Mouse (Mus musculus) inflammation-experienced regulatory T-cells, adult 6 months (primary cell): ENCODE data around the gene Flt3. TPM values are rescaled to one million over a fixed set of nuclear protein-coding genes. Genes with fewer than 3 reads are reported as not detected.

ENCODE experiments used
- ATAC-seq: one replicate; pipeline ENCODE4 v1.8.0; 2017
- polyA plus RNA-seq, 3 experiments: library from polyadenylated mRNA; unstranded; fragments of 100-300 nt; shearing (Covaris generic); gene quantifications; one replicate each; pipeline ENCODE4 v1.2.1; 2017

The Flt3 gene
- polyA plus RNA-seq, 3 experiments from 2014 or later = 0.38 TPM; not detected in 2

DNA sequence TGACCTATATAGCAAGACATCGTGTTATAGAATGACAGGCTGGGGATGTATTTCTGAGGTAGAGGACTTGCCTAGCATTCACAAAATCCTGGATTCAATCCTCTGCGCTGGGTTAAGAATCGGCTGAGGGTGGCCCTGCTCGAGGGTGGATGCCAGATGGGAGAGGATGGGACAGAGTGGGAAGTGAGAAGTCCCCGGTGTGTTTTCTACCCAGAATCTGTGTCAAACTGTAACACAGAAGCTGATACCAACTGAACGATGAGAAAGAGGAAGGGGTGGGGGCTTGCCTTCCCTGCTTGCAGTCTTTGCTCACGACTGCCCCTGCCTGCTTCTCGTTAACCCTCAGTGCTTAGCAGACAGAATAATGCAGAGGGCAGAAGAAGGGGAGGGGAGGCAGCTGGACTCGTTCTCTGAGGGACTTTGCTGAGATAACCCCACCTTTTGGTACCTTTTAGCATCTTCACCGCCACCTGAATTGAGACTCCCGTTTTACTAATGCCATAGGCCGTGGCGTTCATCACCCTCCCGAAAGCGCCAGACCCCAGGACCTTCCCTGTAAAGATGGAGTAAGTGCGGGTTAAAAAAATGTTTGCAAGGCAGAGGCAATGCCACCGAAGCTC is 46.0 kb downstream of the Flt3 start:
- ATAC-seq = no peak

DNA sequence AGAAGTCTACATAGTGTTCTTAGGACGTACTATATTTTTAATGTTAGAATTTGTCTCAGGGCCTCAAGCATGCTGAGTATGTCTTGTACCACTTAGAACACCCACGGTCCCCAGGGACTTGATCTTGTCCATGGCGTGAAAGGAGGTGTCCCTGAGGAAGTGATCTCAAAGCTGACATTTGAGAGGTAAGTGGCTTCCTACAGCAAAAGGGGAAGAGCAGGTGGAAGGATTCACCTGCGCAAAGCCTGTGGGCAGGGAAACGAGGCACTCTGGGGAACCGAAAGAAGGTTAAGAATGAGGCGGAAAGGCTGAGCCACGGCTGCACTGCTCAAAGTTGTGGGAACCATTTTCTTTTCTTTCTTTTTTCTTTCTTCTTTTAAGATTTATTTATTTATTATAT is 48.4 kb downstream of the Flt3 start:
- no peak for ATAC-seq

DNA sequence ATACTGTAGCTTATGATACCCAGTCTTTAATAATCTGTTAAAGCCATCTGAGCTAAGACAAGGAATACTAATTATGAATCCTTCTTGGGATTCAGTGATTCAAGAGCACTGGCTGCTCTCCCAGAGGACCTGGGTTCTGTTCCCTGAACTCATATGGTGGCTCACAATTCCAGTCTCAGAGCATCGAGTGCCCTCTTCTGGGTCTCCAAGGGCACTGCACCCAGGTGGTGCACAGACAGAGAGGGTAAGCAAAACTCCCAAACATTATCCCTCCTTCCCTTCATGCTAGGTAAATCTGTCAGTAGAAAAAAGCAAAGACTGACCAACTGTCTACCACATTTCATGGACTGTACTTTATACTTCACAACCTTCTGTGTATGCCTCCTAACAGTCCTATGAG is 54.3 kb downstream of the Flt3 start:
- no peak for ATAC-seq

DNA sequence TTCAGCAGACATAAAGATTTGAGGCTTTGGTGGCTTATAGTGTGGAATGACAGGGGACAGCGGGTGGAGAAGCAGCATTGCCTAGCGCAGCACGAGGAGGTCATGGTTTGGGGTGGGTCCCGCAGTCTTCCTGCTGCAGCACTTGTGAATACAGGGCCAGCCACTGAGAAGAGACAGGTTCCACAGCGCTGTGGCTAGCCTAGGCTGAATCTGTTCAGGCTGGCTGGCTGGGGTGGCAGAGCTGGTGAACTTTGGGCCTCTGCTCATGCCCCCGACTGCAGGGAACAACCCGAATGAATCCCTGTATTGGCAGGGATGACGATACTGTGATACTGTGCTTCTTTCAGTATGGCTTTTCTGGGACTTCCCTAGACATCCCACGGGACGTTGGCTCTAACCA is 56.4 kb downstream of the Flt3 start:
- no peak for ATAC-seq

DNA sequence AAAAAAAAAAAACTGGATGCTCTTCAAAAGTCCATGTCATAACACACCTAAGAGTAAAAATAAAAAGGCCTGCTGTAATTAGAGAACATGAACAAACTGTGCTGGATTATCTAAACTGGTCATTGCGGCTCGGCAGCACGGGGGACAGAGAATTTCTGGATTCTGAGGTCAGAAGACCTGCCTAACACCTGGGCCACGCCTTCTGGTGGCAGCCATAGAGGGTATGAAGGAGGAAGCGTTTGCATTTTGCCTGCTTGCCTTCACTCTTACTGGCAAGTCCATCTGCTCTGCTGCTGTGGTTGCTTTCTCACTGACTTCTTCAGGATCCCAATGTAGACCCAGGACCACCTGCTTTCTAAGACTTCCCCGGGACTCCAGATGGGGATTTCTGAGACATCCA is 57.4 kb downstream of the Flt3 start:
- ATAC-seq = no peak

DNA sequence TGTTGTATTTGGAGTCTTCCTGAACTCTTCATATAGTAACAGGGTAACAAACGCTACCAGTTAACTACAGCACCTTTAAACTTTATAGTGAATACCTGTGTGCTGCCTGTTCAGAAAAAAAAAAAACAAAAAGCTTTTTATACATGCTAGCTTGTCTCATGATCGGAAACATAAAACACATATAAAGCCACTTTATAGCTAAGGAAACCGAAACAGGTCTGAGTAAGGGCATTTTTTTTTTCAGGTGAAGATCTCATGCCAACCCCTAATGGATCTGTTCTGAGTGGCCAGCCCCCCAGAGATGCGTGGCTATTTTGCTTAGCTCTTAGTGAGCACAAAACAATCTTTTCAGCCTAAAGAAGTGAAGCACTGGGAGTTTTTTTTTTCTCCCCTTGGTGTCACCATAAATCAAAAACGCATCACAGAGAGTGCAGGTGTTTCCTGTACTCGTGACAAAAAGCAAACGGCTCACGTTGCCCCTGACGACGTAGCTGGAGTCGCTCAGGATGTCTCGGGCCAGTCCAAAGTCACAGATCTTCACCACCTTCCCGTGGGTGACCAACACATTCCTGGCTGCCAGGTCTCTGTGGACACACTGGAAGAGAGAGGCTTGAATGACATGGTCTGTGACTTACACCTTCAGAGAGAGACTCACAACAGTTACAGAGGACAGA is 59.4 kb downstream of the Flt3 start:
- ATAC-seq = peak; percentile 76

DNA sequence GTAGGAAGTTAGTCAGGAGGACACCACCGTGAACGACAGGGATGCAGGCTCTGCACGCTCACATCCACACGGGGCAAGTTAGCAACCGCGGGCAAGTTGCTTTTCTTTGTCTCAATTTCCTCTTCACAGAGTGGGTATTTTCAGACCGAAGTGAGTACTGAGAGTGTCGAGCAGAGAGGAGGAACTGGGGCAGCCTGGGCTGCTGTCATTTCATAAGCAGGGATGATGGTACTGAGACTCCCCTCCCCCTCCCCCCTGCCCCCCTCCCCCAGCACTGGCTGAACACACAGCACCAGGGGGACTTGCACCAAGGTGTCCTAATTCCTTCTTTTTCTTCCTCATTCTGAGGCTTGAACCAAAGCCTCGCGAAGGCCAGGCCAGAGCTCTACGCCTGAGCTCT is 60.7 kb downstream of the Flt3 start:
- no peak for ATAC-seq

DNA sequence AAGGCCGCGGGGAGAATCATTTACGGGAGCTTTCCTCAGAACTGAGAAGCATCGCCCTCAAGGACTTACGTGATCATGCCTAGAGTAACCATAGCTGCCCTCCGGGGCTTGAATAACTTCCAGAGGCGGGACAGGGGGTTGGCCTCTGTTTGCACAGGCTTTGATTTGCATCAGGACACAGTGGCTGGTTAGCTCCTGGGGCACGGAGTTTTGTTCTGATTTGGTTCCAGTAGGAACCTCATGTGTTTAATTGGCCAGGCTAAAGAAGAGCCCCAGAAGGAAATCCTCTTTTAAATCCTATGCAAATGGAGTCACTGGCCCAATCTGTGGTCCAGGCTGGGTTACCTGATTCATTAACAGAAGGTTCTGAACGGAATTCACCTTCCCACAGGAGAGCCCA is 61.3 kb downstream of the Flt3 start:
- ATAC-seq = no peak

DNA sequence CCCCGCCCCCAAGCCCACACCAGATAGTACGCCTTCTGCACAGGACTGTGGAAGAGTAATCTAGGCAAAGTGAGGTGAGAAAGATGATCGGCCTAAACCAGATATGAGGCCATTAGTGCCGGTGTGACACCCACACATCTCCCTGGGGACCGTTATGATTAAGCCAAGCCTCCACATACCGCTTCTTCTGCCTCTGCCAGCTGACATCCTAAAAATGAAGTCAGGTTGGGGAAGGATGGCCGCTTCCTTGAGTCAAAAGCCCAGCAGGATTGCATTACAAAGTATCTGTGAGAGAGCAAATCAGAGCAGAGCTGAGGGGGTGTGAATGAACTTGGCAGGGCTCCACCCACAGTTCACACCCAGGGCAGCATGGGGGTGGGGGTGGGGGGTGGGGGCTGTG is 67.6 kb downstream of the Flt3 start:
- no peak for ATAC-seq

DNA sequence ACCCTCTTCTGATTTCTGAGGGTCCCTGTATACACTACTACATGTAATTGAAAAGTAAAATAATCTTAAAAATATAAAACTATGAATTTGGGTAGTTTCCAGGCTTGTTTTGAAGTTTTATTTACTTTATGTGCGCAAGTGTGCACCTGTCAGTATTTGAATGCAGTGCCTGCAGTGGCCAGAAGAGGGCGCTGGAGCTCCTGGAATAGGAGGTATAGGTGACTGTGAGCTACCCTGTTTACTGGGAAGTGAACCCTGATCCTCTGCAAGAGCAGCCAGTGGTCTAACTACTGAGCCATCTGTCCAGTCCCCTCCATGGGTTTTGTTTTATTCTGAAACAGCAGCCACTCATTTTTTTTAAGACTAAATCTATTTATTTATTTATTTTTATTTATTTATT is 68.7 kb downstream of the Flt3 start:
- no peak for ATAC-seq

DNA sequence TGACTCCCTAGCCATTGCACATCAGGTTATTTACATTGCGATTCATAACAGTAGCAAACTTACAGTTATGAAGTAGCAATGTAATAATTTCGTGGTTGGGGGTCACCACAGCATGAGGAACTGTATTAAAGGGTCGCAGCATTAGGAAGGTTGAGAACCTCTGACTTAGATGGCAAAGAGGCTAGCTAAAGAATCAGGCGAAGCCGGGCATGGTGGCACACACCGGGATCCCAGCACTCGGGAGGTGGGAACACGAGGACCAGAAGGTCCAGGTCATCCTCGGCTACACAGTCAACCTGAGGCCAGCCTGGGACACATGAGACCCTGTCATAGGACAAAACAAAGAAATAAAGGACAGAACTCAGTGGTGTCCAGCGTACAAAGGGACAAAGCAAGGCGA is 70.3 kb downstream of the Flt3 start:
- ATAC-seq = no peak

DNA sequence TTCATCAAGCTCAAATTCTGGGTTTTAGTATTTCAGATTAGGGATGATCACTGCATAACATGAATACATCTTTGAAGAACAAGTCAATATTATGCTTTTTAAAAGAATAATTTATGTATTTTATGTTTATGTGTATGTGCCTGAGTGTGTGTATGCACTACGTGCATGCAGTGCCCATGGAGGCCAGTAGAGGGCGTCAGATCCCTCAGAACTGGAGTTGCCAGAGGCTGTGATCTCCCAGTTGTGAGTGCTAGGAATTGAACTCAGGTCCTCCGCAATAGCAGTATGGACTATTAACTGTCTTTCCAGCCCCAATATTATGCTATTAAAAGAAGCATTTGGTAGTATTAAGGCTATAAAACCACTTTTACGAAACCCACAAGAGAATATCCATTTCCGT is 72.7 kb downstream of the Flt3 start:
- ATAC-seq = no peak

DNA sequence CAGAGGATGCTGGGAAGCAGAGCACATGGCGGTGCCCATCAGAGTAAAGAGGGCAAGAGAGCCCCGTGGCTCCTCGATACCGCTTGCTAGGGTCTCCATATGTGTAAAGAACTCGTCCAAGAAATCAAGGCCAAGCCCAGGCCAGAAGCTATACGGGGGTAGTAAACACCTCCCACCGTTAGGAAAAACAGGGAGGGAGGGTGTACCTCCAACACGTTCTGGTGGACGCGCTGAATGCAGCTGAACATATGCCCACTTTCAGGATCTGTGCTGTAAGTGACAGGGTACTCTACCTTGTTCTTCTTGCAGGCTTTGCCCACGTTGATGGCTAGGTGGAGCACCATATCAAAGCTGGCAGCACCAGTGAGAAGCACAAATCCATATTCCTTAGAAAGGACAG is 74.4 kb downstream of the Flt3 start:
- ATAC-seq = no peak

DNA sequence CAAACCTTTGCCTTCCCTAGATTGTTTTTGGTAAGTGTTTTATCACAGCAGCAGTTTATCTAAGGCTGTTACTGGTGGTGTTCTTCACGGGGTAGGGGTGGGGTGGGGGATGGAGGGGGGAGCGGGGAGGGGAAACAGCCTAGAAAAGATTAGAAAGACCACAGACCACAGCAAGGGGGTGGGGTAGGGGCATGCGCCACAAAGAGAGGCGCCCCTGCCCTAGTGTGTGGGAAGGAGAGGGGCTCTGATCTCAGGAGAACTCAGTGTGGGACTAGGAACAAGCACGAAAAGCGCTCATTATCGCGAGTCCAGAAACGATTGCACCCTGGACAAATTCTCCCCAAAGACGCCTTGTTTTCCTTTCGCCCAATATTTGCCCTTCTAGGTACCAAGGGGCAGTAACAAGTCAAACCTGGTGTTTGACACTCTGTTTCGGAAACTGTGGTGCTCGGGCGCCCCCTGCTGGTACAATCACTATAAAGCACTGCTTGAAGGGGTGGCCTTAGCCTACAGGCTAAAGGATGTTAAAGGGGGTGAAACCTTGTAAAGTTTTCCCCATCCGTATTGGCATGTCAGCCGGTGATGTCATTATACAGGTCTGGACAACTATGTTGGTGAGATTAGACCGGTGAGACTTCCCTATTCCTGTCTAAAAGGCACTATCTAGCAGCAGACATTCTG is 76.9 kb downstream of the Flt3 start:
- ATAC-seq = peak; percentile 70

DNA sequence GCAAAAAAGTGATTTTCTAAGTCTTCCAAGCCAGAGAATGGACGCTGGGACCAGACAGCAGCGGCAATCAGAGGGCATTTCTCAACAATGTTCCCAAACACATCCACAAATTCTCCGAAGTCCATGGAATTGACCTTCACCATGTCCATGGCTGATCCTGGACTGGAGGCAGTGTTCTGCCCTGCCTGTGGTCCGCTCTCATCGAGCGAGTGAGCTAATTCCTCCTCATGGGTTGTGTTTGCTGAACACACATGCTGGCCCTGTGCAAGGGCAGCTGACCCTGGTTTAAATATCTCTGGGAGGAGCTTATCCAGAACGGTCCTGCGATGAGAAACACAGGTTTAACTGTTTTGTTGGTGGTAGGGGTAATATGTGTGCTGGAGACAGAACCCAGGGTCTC is 78.1 kb downstream of the Flt3 start, which contains the start of gene Urad:
Urad (minus strand) TSS at position 258 of the 400 bp plus-strand sequence.
- no peak for ATAC-seq

DNA sequence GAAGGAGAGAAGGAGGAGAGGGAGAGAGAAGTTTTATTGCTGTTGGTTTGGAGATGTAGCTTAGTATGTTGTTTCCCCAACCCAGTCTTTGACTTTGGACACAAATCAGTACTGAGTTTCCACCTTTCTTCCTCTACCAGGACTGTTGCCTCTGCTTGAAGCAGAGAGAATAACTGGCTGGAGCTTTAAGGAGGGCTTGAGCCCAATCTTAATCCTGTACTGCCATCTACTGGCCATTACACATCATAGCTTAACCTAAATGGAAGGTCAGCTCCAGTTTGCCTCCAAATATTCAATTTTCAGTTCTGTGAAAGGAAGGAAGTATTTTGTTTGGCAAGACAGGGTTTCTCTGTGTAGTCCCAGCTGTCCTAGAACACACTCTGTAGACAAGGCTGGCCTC is 80.6 kb downstream of the Flt3 start:
- peak; percentile 78 for ATAC-seq

DNA sequence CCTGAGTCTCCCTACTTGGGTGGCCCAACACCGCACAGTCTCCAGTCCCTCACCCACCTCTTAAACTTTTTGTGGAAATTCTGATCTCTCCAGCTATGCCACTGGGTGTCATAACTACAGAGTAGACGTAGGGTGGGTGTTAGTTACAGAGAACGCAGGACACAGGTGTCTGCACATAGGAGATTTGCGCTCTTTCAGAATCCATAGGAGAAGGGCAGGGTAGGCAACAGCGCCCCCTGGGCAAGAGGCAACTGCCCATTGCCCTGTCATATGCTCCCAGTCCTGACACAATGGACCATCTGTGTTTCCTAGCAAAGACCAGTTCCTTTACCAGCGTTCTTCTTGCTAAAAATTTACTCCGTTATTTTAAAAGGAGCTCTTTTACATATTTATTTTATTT is 82.3 kb downstream of the Flt3 start:
- ATAC-seq = no peak

DNA sequence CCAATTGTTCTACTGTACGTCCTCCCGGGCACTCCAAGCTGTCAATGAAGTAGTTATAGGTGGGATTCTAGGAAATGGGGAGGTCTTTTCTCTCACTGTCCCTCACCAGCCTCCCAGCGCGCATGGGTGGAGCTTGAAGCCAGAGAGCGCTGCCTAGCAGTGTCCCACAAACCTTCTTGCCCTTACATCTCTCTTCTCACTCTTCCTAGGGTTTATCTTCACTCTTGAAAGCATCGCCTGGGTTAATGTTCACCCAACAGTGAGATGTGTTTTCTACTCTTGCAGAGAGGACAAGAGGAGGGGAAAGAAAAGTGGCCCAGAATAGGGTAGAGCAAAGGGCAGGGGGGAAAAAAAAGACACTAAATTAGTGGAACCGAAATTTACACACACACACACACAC is 83.0 kb downstream of the Flt3 start:
- ATAC-seq = no peak

DNA sequence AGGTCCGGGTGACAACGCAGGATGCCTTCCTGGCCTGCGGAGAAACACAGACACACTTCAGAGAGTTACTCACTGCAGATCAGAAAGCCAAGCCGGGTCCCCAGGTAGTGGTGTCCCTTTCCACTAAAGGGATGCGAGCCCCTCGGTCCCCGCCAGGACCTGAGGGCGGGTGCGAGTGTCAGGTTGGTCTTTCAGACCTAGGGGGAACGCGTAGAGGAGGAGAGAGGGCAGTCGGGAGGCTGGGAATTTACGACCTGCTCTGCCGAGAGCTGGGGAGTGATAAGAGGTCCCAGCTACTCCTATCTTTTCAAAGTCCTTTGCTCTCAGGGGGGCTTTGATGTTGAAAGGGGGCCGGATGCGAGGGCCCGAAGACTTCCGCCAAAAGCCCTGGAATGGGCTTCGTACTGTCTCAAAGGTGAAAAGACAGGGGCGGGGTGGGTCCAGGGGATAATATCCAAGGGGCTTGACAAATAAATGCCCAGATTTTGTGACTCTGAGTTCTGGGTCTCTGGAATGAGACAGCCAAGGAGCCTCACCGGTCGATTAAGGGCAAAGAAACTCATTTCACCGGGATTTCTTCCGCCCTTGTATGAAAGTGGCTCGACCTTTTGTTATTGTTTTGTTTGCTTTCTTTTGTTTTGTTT is 84.7 kb downstream of the Flt3 start:
- ATAC-seq = no peak

DNA sequence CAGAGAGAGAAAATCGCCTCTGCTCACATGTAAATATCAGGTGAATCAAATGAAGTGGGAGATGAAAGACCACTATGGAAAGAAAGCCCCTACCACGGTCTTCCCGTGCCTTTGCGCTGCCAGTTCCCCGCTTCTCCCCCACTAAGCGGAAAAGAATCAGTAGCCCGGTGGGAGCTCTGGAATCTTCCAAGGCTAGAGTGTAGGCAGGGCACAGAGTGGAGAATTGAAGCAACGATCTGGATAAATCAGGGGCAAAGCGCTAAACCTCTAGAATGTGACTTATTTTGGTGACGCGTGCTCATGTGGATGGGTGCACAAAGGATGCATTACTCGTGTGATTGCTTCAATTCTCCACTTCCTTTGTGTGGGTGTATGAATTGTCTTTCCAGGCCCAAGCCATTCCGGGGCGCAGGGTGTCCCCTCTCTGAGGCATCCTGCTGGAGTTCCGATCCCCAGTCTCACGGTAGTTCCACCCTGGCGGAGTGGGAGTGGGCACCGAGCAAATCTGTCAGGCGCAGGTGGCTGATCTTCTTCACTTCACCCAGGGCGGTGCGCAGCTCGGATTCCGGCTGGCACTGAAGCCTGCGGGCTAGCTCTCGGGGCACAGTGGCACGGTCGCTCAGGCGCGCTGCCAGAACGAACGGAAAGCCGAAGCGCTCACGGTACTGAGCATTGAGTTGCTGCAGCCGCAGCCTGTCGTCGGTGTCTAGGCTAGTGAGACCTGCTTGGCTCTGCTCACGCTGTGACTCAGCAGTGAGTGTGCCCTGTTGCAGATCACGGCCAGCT is 85.5 kb downstream of the Flt3 start:
- ATAC-seq = no peak

DNA sequence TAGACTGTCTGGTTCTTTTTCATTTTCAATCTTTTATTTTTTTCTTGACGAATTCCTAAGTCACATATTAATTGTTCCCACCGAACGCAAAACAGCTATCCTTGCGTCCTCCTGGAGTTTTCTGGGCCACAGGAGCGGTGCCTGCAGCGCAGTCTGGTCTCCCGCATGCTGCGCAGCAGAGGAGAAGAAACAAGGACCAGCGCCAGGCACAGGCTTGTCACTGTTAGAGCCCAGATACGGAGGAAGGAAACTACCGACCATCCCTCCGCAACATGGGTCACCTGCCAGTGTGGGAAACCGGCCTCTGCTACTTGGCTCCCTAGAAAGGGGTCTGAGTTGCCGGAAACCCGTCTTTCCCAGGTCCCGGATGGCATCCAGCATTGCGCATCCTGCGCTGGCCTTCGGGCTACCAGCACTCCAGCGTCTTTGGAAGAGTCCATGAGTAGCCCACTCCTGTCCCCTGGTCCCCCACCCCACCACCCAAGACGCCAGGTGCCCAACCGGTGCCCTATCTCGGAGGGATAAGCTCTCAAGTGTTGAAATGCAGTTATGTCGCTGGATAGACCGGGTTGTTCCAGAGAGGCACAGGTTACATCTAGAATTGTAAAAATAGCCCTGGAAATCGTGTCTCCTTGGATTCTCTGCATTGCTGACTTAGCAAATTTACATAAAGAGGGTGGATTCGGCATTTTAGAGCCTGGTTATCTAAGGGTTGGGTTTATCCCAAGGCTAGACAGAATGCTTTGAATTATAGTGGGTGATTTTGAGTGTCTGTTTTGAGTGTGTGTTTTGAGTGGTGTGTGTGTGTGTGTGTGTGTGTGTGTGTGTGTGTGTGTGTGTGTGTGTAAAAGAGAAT is 87.2 kb downstream of the Flt3 start:
- no peak for ATAC-seq

DNA sequence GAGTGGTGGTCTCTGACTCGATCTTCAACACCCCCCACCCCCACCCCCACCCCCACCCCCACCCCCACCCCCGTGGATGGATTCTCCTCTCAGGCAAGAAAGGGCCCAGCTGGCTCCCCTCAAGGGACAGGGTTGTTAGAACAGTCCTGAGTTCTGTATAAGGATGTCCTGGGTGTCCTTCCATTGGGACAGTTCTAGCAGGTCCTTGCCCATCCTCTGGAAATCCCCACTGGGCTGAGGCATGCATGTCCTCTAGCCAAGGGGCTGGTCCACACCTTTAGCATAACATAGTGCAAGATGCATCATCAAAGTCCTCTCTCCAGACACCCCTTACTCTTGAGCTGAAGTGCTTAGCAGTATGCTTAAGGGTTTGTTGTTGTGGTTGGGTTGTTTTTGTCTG is 90.5 kb downstream of the Flt3 start:
- ATAC-seq = no peak
